Mouse (Mus musculus) C2C12 (cell line): ENCODE results near the gene Capn15. TPM values are rescaled to one million over a fixed set of nuclear protein-coding genes. Genes with fewer than 3 reads are reported as not detected.

Experiments used
- H3K27me3 ChIP-seq: one replicate; pipeline ENCODE4 v1.6.1; 2011; ENCODE audit not compliant: control insufficient read depth, insufficient read depth, insufficient read length
- H3K36me3 ChIP-seq: one replicate; pipeline ENCODE4 v1.6.1; 2011; ENCODE audit not compliant: control insufficient read depth, insufficient read depth
- H3K4me3 ChIP-seq: one replicate; pipeline ENCODE4 v1.5.1; 2011; ENCODE audit warnings: mild to moderate bottlenecking, control low read depth; ENCODE audit not compliant: poor library complexity, insufficient read depth, severe bottlenecking
- H3K79me2 ChIP-seq: one replicate; pipeline ENCODE4 v1.6.1; 2011; ENCODE audit not compliant: control insufficient read depth, insufficient read depth
- H3K79me3 ChIP-seq: one replicate; pipeline ENCODE4 v1.6.1; 2011; ENCODE audit warnings: low read depth, control low read depth
- H3ac ChIP-seq: one replicate; pipeline ENCODE3; 2011; ENCODE audit warnings: low read depth; ENCODE audit not compliant: control insufficient read depth, insufficient read length
- CEBPB ChIP-seq: IDR thresholded peaks from one replicate; pipeline ENCODE4 v1.6.1; 2011; ENCODE audit warnings: low read depth, mild to moderate bottlenecking, control low read depth, moderate library complexity
- CTCF ChIP-seq: IDR thresholded peaks from one replicate; pipeline ENCODE4 v1.5.1; 2011; ENCODE audit not compliant: control insufficient read depth, insufficient read depth, insufficient read length
- FOSL1 ChIP-seq: IDR thresholded peaks from one replicate; pipeline ENCODE4 v1.8.0; 2011; ENCODE audit warnings: mild to moderate bottlenecking, low read length; ENCODE audit not compliant: poor library complexity, insufficient read depth, severe bottlenecking
- MAX ChIP-seq: IDR thresholded peaks from one replicate; pipeline ENCODE4 v1.6.1; 2011; ENCODE audit warnings: mild to moderate bottlenecking, control low read depth
- MYOD1 ChIP-seq: IDR thresholded peaks from one replicate; pipeline ENCODE4 v1.6.1; 2011; ENCODE audit warnings: low read depth; ENCODE audit not compliant: control insufficient read depth, insufficient read length
- MYOG ChIP-seq: IDR thresholded peaks from one replicate; pipeline ENCODE4 v1.6.1; 2011; ENCODE audit not compliant: control insufficient read depth, insufficient read length; ENCODE audit errors: extremely low read depth
- USF1 ChIP-seq: IDR thresholded peaks from one replicate; pipeline ENCODE4 v1.6.1; 2011; ENCODE audit warnings: low read depth, mild to moderate bottlenecking, control low read depth, moderate library complexity
- polyA plus RNA-seq: library from polyadenylated mRNA; unstranded; fragments of >200 nt; fragmentation: generic; extraction: Trizol; gene quantifications from one replicate; pipeline ENCODE4 v1.2.1, GENCODE M21; 2012; ENCODE audit warnings: missing spikeins

The Capn15 gene
- polyA plus RNA-seq, 1 experiment: 10.6 TPM

GRCm38 (mm10) chr17:25964271-25964670 lies 21.3 kb downstream of the Capn15 start:
- peaks cover 12% of the 10 kb centered on the region for H3K79me3 ChIP-seq

GRCm38 (mm10) chr17:25962413-25962905 lies 23.1 kb downstream of the Capn15 start:
- Histone ChIP-seq H3K27me3 (no peaks in the 10 kb centered on the region), H3K36me3 (peaks cover 3% of the 10 kb centered on the region), H3K79me3 (peaks cover 2% of the 10 kb centered on the region), H3K4me3 (no peak overlapping the region), H3K79me2 (peaks cover 12% of the 10 kb centered on the region), H3ac (no peak overlapping the region)
- no peak for TF ChIP-seq MYOG
- no peak for TF ChIP-seq MYOD1
- TF ChIP-seq FOSL1: no peak
- no peak for TF ChIP-seq MAX
- no peak for TF ChIP-seq USF1
- no peak for TF ChIP-seq CEBPB
- no peak for TF ChIP-seq CTCF

More at GRCm38 (mm10) chr17:25964271-25964670, 21.3 kb downstream of the Capn15 start:
- H3K79me2 ChIP-seq: peaks cover 30% of the 10 kb centered on the region
- TF ChIP-seq USF1 (no peak), MYOD1 (no peak)
- no peak overlapping the region for H3ac ChIP-seq
- H3K36me3 ChIP-seq: peaks cover 3% of the 10 kb centered on the region
- no peaks in the 10 kb centered on the region for H3K27me3 ChIP-seq
- H3K4me3 ChIP-seq: no peak overlapping the region

GRCm38 (mm10) chr17:25961566-25961965 lies 24.0 kb downstream of the Capn15 start:
- Histone ChIP-seq H3K27me3 (no peaks in the 10 kb centered on the region), H3K36me3 (peaks cover 3% of the 10 kb centered on the region), H3K79me3 (no peaks in the 10 kb centered on the region)

GRCm38 (mm10) chr17:25959630-25960467 lies 25.7 kb downstream of the Capn15 start:
- H3K36me3 ChIP-seq: no peaks in the 10 kb centered on the region
- H3K79me2 ChIP-seq: no peaks in the 10 kb centered on the region
- no peaks in the 10 kb centered on the region for H3K27me3 ChIP-seq
- no peak overlapping the region for H3ac ChIP-seq
- no peak overlapping the region for H3K4me3 ChIP-seq
- no peaks in the 10 kb centered on the region for H3K79me3 ChIP-seq
- TF ChIP-seq MAX (no peak), MYOG (no peak), CEBPB (no peak), CTCF (no peak), USF1 (no peak), FOSL1 (no peak), MYOD1 (no peak)

More at GRCm38 (mm10) chr17:25961566-25961965, 24.0 kb downstream of the Capn15 start:
- H3K4me3 ChIP-seq: no peak overlapping the region
- TF ChIP-seq MYOG (no peak), MAX (no peak), CEBPB (no peak), CTCF (no peak), MYOD1 (no peak), USF1 (no peak), FOSL1 (no peak)
- peaks cover 3% of the 10 kb centered on the region for H3K79me2 ChIP-seq
- no peak overlapping the region for H3ac ChIP-seq

GRCm38 (mm10) chr17:25958771-25959494 lies 26.7 kb downstream of the Capn15 start:
- Histone ChIP-seq H3K79me3 (no peaks in the 10 kb centered on the region), H3K27me3 (no peaks in the 10 kb centered on the region), H3K79me2 (no peaks in the 10 kb centered on the region), H3K36me3 (no peaks in the 10 kb centered on the region), H3ac (no peak overlapping the region), H3K4me3 (no peak overlapping the region)
- TF ChIP-seq CTCF (no peak), FOSL1 (no peak), CEBPB (no peak)
